Mouse (Mus musculus): Measurements from ENCODE around the gene Mrpl24. TPM values are rescaled to one million over a fixed set of nuclear protein-coding genes. Genes with fewer than 3 reads are reported as not detected.
"Not testable (repeated sequence)": the region's sequence is repeated elsewhere in the genome, so short reads cannot be mapped to it uniquely, and the experiment has no call there.

Gene Mrpl24
- total and polyA plus RNA-seq, 2 experiments: 35.3 to 96.6 TPM

- H3K79me2 ChIP-seq (ENCODE audit: control insufficient read depth, insufficient read depth, low read length): peaks cover 18% of the 10 kb centered on the region
- TF ChIP-seq POLR2A (IDR thresholded peaks at IDR 0.05; ENCODE audit: extremely low read depth, insufficient read depth, low read length): no peak
- no peak for TF ChIP-seq CTCF (IDR thresholded peaks at IDR 0.05; ENCODE audit: low read depth, low read length)
- no peak for DNase-seq (ENCODE audit: extremely low read depth, low read depth, low spot score)
- WGBS: 11% methylated on average over 10 of the region's 10 CpGs
- no peaks in the 10 kb centered on the region for H3K27me3 ChIP-seq (ENCODE audit: control insufficient read depth, insufficient read depth, low read length)
- no peak overlapping the region for H3K27ac ChIP-seq (replicated peaks; ENCODE audit: insufficient read depth, low read depth, low read length)
- peak overlapping the region; percentile 50 for H3K4me3 ChIP-seq (ENCODE audit: insufficient read depth, low read depth, low read length)
- no peaks in the 10 kb centered on the region for H3K36me3 ChIP-seq (ENCODE audit: control insufficient read depth, insufficient read depth, low read length)
- H3K9ac ChIP-seq (ENCODE audit: low read depth, low read length): 0 out of 2 replicates have a peak overlapping the region, but pooled peaks have one; percentile 31
- H3K4me1 ChIP-seq (ENCODE audit: control insufficient read depth, insufficient read depth, low read length): peaks cover 9% of the 10 kb centered on the region; the same call in 1 of the 2 replicates
Observed at GRCm38 (mm10) chr3:87886004-87886365, 33.3 kb upstream of the Mrpl24 start.

- H3K4me3 ChIP-seq (ENCODE audit: insufficient read depth, low read depth, low read length): no peak overlapping the region; the same call in 1 of the 2 replicates
- H3K9ac ChIP-seq (ENCODE audit: low read depth, low read length): no peak overlapping the region
- H3K27me3 ChIP-seq (ENCODE audit: control insufficient read depth, insufficient read depth, low read length): no peaks in the 10 kb centered on the region
- 91% methylated on average over 6 of the region's 6 CpGs for WGBS
- peaks cover 18% of the 10 kb centered on the region for H3K79me2 ChIP-seq (ENCODE audit: control insufficient read depth, insufficient read depth, low read length)
- peaks cover 9% of the 10 kb centered on the region; the same call in 1 of the 2 replicates for H3K4me1 ChIP-seq (ENCODE audit: control insufficient read depth, insufficient read depth, low read length)
- no peaks in the 10 kb centered on the region for H3K36me3 ChIP-seq (ENCODE audit: control insufficient read depth, insufficient read depth, low read length)
- no peak for TF ChIP-seq CTCF (IDR thresholded peaks at IDR 0.05; ENCODE audit: low read depth, low read length)
- DNase-seq (ENCODE audit: extremely low read depth, low read depth, low spot score): no peak
- H3K27ac ChIP-seq (replicated peaks; ENCODE audit: insufficient read depth, low read depth, low read length): no peak overlapping the region
Observed at GRCm38 (mm10) chr3:87886416-87886815, 32.9 kb upstream of the Mrpl24 start.

- peaks cover 17% of the 10 kb centered on the region for H3K79me2 ChIP-seq (ENCODE audit: control insufficient read depth, insufficient read depth, low read length)
- H3K36me3 ChIP-seq (ENCODE audit: control insufficient read depth, insufficient read depth, low read length); H3K4me1 ChIP-seq (ENCODE audit: control insufficient read depth, insufficient read depth, low read length); H3K4me3 ChIP-seq (ENCODE audit: insufficient read depth, low read depth, low read length); H3K27me3 ChIP-seq (ENCODE audit: control insufficient read depth, insufficient read depth, low read length); H3K27ac ChIP-seq (replicated peaks; ENCODE audit: insufficient read depth, low read depth, low read length); H3K9ac ChIP-seq (ENCODE audit: low read depth, low read length); DNase-seq (ENCODE audit: extremely low read depth, low read depth, low spot score): not testable (repeated sequence)
- 81% methylated on average over 4 of the region's 4 CpGs for WGBS
Observed at GRCm38 (mm10) chr3:87887400-87887799, 31.9 kb upstream of the Mrpl24 start.

DNA sequence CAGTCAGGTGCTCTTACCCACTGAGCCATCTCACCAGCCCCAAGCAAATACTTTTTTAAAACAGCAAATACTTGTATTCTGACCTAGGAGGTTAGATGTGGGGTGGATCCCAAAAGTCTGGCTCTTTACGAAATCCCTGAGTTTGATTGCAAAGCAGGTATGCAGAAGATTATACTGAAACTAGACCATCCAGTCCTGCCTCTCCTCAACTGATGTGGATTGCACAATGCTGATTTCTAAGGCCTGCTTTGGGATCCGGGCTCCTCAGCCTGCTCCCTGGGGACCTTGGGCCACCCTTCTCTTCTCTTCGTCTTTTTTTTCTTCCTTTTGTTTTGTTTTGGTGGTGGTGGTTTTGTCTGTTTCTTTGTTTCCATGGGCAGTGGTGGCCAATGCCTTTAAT, 27.8 kb upstream of the Mrpl24 start:
- no peak for DNase-seq (ENCODE audit: extremely low read depth, low read depth, low spot score)
- Histone ChIP-seq H3K4me3 (ENCODE audit: insufficient read depth, low read depth, low read length) (no peak overlapping the region), H3K36me3 (ENCODE audit: control insufficient read depth, insufficient read depth, low read length) (no peaks in the 10 kb centered on the region), H3K4me1 (ENCODE audit: control insufficient read depth, insufficient read depth, low read length) (no peaks in the 10 kb centered on the region), H3K9ac (ENCODE audit: low read depth, low read length) (no peak overlapping the region), H3K27me3 (ENCODE audit: control insufficient read depth, insufficient read depth, low read length) (no peaks in the 10 kb centered on the region), H3K27ac (replicated peaks; ENCODE audit: insufficient read depth, low read depth, low read length) (no peak overlapping the region), H3K79me2 (ENCODE audit: control insufficient read depth, insufficient read depth, low read length) (no peaks in the 10 kb centered on the region)
- WGBS: 86% methylated on average over 3 of the region's 3 CpGs
- TF ChIP-seq CTCF (IDR thresholded peaks at IDR 0.05; ENCODE audit: low read depth, low read length) (no peak), POLR2A (IDR thresholded peaks at IDR 0.05; ENCODE audit: extremely low read depth, insufficient read depth, low read length) (no peak)

GRCm38 (mm10) chr3:87893367-87893905, 25.9 kb upstream of the Mrpl24 start:
- 87% methylated on average over 3 of the region's 3 CpGs for whole genome bisulfite sequencing
- TF ChIP-seq CTCF (IDR thresholded peaks at IDR 0.05; ENCODE audit: low read depth, low read length) (no peak), POLR2A (IDR thresholded peaks at IDR 0.05; ENCODE audit: extremely low read depth, insufficient read depth, low read length) (no peak)

DNA sequence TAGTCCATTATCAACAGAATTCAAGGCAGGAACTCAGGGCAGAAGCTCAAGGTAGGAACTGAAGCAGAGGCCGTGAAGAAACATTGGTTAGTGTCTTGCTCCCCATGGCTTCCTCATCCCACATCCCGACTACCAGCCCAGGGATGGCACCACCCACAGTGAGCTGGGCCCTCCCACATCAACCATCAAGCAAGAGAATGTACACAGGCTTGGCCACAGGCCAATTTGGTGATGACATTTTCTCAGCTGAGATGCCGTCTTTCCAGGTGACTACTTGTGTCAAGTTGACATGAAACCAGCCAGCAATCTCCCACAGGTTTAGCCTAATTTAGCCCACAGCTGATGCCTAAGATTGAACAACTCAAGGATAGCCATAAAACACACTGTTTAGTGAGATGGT, 20.0 kb upstream of the Mrpl24 start:
- Histone ChIP-seq H3K27me3 (ENCODE audit: control insufficient read depth, insufficient read depth, low read length) (no peaks in the 10 kb centered on the region), H3K36me3 (ENCODE audit: control insufficient read depth, insufficient read depth, low read length) (no peaks in the 10 kb centered on the region), H3K4me1 (ENCODE audit: control insufficient read depth, insufficient read depth, low read length) (no peaks in the 10 kb centered on the region), H3K27ac (replicated peaks; ENCODE audit: insufficient read depth, low read depth, low read length) (no peak overlapping the region), H3K4me3 (ENCODE audit: insufficient read depth, low read depth, low read length) (no peak overlapping the region), H3K9ac (ENCODE audit: low read depth, low read length) (no peak overlapping the region), H3K79me2 (ENCODE audit: control insufficient read depth, insufficient read depth, low read length) (no peaks in the 10 kb centered on the region)
- WGBS: 68% methylated on average over 3 of the region's 3 CpGs
- TF ChIP-seq CTCF (IDR thresholded peaks at IDR 0.05; ENCODE audit: low read depth, low read length) (no peak), POLR2A (IDR thresholded peaks at IDR 0.05; ENCODE audit: extremely low read depth, insufficient read depth, low read length) (no peak)
- DNase-seq (ENCODE audit: extremely low read depth, low read depth, low spot score): no peak

More at GRCm38 (mm10) chr3:87893367-87893905, 25.9 kb upstream of the Mrpl24 start:
- no peak for DNase-seq (ENCODE audit: extremely low read depth, low read depth, low spot score)
- no peaks in the 10 kb centered on the region for H3K27me3 ChIP-seq (ENCODE audit: control insufficient read depth, insufficient read depth, low read length)
- no peaks in the 10 kb centered on the region for H3K79me2 ChIP-seq (ENCODE audit: control insufficient read depth, insufficient read depth, low read length)
- no peak overlapping the region for H3K27ac ChIP-seq (replicated peaks; ENCODE audit: insufficient read depth, low read depth, low read length)
- H3K4me3 ChIP-seq (ENCODE audit: insufficient read depth, low read depth, low read length): no peak overlapping the region
- H3K36me3 ChIP-seq (ENCODE audit: control insufficient read depth, insufficient read depth, low read length): no peaks in the 10 kb centered on the region
- no peaks in the 10 kb centered on the region for H3K4me1 ChIP-seq (ENCODE audit: control insufficient read depth, insufficient read depth, low read length)
- no peak overlapping the region for H3K9ac ChIP-seq (ENCODE audit: low read depth, low read length)
